Mouse (Mus musculus) forebrain, embryonic 12.5 days (tissue): ENCODE measurements around the gene Grk3. TPM values are rescaled to one million over a fixed set of nuclear protein-coding genes. Genes with fewer than 3 reads are reported as not detected.

ENCODE experiments used
- ATAC-seq: fragments of 200-750 bp; cut with Nextera tagmentation; 2 replicates; pipeline ENCODE4 v1.8.0; 2017; ENCODE audit warnings: moderate TSS enrichment; ENCODE audit not compliant: low FRiP score
- H3K27ac ChIP-seq: fragments of 300-500 bp; sonication (generic); 2 replicates; pipeline ENCODE4 v1.5.1; 2016; ENCODE audit warnings: mild to moderate bottlenecking
- H3K27me3 ChIP-seq: fragments of 300-500 bp; sonication (generic); 2 replicates; pipeline ENCODE4 v1.6.1; 2016; ENCODE audit warnings: mild to moderate bottlenecking
- H3K36me3 ChIP-seq: fragments of 300-500 bp; sonication (generic); replicated peaks from 2 replicates; pipeline ENCODE4 v1.6.1; 2016; ENCODE audit warnings: mild to moderate bottlenecking
- H3K4me1 ChIP-seq: fragments of 300-500 bp; sonication (generic); 2 replicates; pipeline ENCODE4 v1.6.1; 2016
- H3K4me2 ChIP-seq: fragments of 300-500 bp; sonication (generic); 2 replicates; pipeline ENCODE4 v1.6.1; 2016; ENCODE audit warnings: mild to moderate bottlenecking, moderate library complexity
- H3K4me3 ChIP-seq: fragments of 300-500 bp; sonication (generic); replicated peaks from 2 replicates; pipeline ENCODE4 v1.5.1; 2016; ENCODE audit warnings: mild to moderate bottlenecking
- H3K9ac ChIP-seq: fragments of 300-500 bp; sonication (generic); 2 replicates; pipeline ENCODE4 v1.6.1; 2016; ENCODE audit warnings: mild to moderate bottlenecking
- H3K9me3 ChIP-seq: fragments of 300-500 bp; sonication (generic); 2 replicates; pipeline ENCODE4 v1.6.1; 2016
- WGBS: fragments of 180-500 bp; shearing (Covaris S2); methylation state at CpG from one replicate; pipeline ENCODE4 v1.1.7; 2016; 5-methylcytosine and 5-hydroxymethylcytosine counted together
- polyA plus RNA-seq: library from polyadenylated mRNA; unstranded; fragments of >200 nt; fragmentation: Nextera tagmentation; extraction: Ambion mirVana; gene quantifications from 2 replicates; pipeline ENCODE4 v1.2.1, GENCODE M21; 2016

The Grk3 gene
- polyA plus RNA-seq, 1 experiment from 2014 or later: 9.4 TPM

DNA sequence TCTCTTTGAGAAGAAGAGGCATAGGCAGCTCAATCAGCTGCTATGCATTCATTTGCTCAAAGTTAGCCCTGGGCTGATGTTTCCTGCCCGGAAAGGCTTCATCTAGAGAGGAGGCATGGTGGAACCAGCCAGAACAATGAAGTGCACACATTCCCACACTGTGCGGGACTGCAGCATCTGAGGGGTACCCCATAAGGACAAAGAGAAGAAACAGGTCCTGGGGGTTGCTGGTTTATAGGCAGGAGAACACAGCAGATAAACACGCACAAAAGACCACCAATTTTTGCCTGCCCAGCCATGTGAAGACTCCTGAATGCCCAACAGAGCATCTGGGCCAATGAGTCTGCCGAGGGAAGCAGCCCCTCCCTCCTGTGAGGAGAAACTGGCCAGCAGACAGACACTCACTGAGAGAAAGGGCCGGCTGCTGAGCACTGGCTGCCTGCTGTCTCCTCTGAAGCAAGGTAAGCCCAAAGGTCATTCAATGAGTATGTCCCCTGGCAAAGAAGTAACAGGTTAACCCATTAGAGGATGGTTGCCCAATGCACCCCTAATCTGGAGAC is 12.7 kb downstream of the Grk3 start:
- Histone ChIP-seq H3K9me3 (no peaks in the 10 kb centered on the region), H3K27ac (0 out of 2 replicates have a peak overlapping the region, but pooled peaks have one; percentile 6), H3K27me3 (peaks cover 9% of the 10 kb centered on the region; the same call in 1 of the 2 replicates), H3K9ac (no peak overlapping the region), H3K4me2 (no peak overlapping the region), H3K36me3 (no peaks in the 10 kb centered on the region), H3K4me1 (peaks cover 11% of the 10 kb centered on the region), H3K4me3 (no peak overlapping the region)
- no peak for ATAC-seq
- WGBS: 39% methylated on average over 5 of the region's 5 CpGs

DNA sequence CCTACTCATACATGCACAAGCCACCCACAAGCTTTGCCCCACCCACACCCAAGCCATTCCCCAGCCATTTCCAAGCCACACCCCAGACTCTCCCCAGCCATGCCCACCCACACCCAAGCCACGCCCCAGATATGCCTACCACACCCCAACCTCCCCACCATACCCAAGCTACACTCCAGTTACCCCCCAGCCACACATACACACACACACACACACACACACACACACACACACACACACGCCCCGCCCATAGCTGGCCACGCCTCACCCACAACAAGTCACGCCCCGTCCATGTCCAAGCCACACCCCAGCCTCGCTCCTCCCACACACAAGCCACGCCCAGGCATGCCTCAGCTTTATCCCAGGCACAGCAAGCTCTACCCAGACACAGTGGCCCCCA is 16.4 kb downstream of the Grk3 start:
- Histone ChIP-seq H3K36me3 (no peaks in the 10 kb centered on the region), H3K9ac (no peak overlapping the region), H3K4me1 (peaks cover 20% of the 10 kb centered on the region), H3K27me3 (peaks cover 9% of the 10 kb centered on the region; the same call in 1 of the 2 replicates), H3K4me2 (no peak overlapping the region), H3K9me3 (no peaks in the 10 kb centered on the region), H3K4me3 (no peak overlapping the region), H3K27ac (no peak overlapping the region)
- 75% methylated on average over 8 of the region's 8 CpGs for WGBS
- 0 out of 2 replicates have a peak, but pooled peaks have one; percentile 27 for ATAC-seq

DNA sequence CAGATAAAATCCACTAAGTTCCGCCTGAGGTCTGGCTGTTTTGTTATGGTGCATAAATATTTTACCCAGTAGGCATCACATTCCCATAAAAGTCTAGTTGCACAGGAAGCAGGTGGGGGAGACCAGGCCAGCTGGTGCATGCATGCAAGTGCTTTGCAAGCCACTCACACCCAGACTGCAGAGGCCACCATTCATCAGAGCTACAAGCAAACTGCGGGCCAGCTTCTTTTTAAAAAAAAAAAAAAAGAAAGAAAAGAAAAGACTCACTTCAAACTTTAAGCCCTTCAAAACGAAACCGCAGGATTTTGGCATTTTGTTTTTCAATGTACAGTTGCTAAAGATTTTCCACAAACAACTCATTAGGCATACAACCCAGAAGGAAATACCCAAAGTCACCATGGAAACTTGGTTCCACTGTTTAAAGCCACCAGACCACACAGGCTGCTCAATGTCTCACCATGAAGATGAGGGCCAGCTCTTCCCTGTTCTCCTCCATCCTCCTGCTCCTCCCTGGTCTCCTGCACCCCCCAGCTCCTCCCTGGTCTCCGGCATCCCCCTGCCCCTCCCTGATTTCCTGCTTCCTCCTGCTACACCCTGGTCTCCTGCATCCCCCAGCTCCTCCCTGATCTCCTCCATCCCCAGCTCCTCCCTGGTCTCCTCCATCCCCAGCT is 17.9 kb downstream of the Grk3 start:
- no peaks in the 10 kb centered on the region for H3K9me3 ChIP-seq
- H3K4me2 ChIP-seq: no peak overlapping the region
- H3K4me3 ChIP-seq: no peak overlapping the region
- 0 out of 2 replicates have a peak overlapping the region, but pooled peaks have one; percentile 48 for H3K27ac ChIP-seq
- peaks cover 13% of the 10 kb centered on the region for H3K4me1 ChIP-seq
- WGBS: 30% methylated on average over 5 of the region's 5 CpGs
- H3K27me3 ChIP-seq: peaks cover 9% of the 10 kb centered on the region; the same call in 1 of the 2 replicates
- H3K36me3 ChIP-seq: no peaks in the 10 kb centered on the region
- no peak for ATAC-seq
- no peak overlapping the region for H3K9ac ChIP-seq

DNA sequence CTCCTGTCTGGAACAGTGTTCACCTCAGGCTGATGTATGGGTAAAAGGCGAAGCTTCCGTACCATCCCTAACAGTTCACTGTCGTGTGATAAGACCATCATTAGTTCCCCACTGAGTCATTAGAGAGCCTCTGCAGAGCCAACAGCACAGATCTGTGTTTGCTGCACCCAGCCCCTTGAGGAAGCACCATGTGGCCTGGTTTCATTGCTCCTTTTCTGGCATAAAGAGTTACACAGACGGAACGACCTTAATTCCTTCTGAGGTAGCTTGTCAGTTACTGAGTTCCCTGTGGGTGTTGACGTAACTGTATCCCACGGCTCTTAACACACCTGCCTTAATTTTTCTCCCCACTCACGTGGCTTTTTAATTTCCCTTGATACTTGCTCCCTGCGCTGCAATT is 24.3 kb downstream of the Grk3 start:
- Histone ChIP-seq H3K4me2 (no peak overlapping the region), H3K4me3 (no peak overlapping the region), H3K4me1 (no peaks in the 10 kb centered on the region), H3K27me3 (no peaks in the 10 kb centered on the region), H3K9me3 (no peaks in the 10 kb centered on the region), H3K27ac (no peak overlapping the region), H3K9ac (no peak overlapping the region), H3K36me3 (no peaks in the 10 kb centered on the region)
- ATAC-seq: no peak
- WGBS: 83% methylated on average over 9 of the region's 9 CpGs

DNA sequence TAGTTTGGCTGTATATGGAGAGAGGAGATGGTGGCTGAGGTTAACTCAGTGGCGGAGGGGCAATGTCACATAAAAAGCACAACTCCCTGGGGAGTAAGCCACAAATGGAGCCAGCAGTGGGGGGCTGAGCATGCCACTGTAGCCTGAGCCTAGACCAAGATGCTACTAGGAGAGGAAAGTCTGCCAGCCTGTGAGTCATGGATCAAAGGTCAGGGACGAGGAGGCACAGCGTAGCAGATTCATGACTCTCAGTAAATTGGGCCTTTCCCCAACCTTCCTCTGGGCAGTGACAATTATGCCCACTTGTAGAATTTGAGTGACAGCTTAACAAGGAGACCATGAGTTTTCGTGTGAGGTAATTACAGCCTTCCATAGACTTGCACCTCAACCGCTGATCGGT is 33.7 kb downstream of the Grk3 start:
- no peak overlapping the region for H3K4me2 ChIP-seq
- H3K36me3 ChIP-seq: no peaks in the 10 kb centered on the region
- WGBS: 52% methylated on average over 6 of the region's 6 CpGs
- no peaks in the 10 kb centered on the region for H3K27me3 ChIP-seq
- no peaks in the 10 kb centered on the region for H3K9me3 ChIP-seq
- ATAC-seq: no peak
- peaks cover 12% of the 10 kb centered on the region; the same call in 1 of the 2 replicates for H3K4me1 ChIP-seq
- no peak overlapping the region for H3K27ac ChIP-seq
- no peak overlapping the region for H3K4me3 ChIP-seq
- H3K9ac ChIP-seq: no peak overlapping the region

DNA sequence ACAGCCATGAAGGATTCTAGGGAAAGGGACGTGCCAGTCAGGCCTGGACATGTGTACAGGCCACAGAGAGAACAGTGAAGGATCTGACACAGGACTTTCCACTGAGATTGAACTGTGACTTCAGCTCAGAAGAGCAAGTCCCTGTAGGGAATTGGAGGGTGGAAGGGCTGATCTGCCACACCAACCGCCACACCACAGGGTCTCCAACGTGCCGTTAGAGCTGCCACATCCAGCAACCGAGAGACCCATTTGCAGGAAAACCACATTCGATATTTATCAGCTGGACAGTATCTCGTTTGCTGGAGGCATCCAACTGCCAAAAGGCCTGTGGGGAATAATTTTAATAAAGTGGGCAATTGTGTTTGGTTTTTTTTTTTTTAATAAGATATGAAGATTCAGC is 35.9 kb downstream of the Grk3 start:
- H3K9me3 ChIP-seq: no peaks in the 10 kb centered on the region
- H3K4me3 ChIP-seq: no peak overlapping the region
- no peak overlapping the region for H3K27ac ChIP-seq
- no peaks in the 10 kb centered on the region for H3K36me3 ChIP-seq
- WGBS: 89% methylated on average over 7 of the region's 7 CpGs
- H3K9ac ChIP-seq: no peak overlapping the region
- no peaks in the 10 kb centered on the region for H3K27me3 ChIP-seq
- H3K4me2 ChIP-seq: no peak overlapping the region
- H3K4me1 ChIP-seq: peaks cover 12% of the 10 kb centered on the region; the same call in 1 of the 2 replicates
- ATAC-seq: no peak

DNA sequence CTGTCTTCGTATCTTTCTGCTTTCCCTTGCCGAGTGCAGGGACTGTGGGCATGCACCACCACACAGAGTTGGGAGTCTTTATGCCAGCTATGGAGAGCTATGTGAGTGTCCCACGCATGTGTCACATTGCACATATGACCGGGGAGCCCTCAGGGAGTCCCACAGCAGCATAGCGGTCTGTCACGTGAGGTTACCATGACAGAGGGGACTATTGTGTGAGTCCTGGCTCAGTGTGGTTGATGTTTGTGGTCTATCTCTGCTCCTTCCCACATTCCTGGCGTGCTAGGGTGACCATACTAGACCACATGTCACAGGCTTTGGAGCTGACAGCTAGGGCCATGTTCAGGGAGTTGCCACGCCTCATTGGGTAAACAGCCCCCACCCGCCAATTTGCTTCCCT is 36.4 kb downstream of the Grk3 start:
- H3K4me2 ChIP-seq: no peak overlapping the region
- H3K36me3 ChIP-seq: no peaks in the 10 kb centered on the region
- H3K9ac ChIP-seq: no peak overlapping the region
- no peak overlapping the region for H3K4me3 ChIP-seq
- no peak for ATAC-seq
- H3K27ac ChIP-seq: no peak overlapping the region
- WGBS: 93% methylated on average over 9 of the region's 9 CpGs
- peaks cover 12% of the 10 kb centered on the region; the same call in 1 of the 2 replicates for H3K4me1 ChIP-seq
- H3K27me3 ChIP-seq: no peaks in the 10 kb centered on the region
- H3K9me3 ChIP-seq: no peaks in the 10 kb centered on the region

DNA sequence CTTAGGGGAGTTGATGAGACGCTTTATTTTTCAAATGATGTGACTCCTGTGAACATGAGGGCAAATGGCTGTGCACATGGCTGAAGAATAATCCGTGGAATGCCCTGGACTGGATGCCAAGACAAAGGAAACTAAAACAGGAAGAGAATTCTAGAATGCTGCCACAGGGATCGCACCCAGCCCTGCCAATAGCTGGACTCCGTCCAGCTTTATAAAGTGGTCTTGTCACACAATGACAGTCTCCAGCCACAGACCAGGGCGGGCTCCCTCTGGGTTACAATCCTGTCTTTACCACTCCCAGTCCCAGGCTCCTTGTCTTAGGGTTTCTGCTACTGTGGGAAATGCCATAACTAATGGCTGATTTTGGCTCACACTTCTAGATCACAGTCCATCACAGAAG is 38.5 kb downstream of the Grk3 start:
- H3K27me3 ChIP-seq: no peaks in the 10 kb centered on the region
- no peaks in the 10 kb centered on the region for H3K9me3 ChIP-seq
- H3K4me3 ChIP-seq: no peak overlapping the region
- WGBS: 82% methylated on average over 5 of the region's 5 CpGs
- H3K4me1 ChIP-seq: peaks cover 12% of the 10 kb centered on the region
- H3K9ac ChIP-seq: no peak overlapping the region
- H3K4me2 ChIP-seq: no peak overlapping the region
- no peak for ATAC-seq
- no peak overlapping the region for H3K27ac ChIP-seq
- no peaks in the 10 kb centered on the region for H3K36me3 ChIP-seq

DNA sequence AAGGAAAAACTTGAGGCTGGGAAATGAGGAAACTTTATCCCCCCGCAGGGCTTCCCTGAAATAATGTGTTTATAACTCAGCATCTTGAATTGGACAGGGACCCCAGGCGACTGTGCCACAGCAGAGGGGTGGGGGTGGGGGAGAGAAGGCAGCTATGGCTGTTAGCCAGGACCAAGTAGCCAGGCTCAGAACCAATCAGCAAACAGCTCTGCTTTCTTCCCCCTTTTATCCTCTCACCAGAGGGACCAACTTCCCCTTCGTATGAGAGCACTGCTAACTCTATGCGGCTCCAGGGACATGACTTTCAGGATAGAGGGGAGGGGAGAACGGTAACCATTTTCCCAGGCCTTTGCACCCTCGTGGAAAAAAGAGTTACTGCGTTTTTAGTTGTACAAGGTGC is 42.0 kb downstream of the Grk3 start:
- 65% methylated on average over 7 of the region's 7 CpGs for WGBS
- Histone ChIP-seq H3K9me3 (no peaks in the 10 kb centered on the region), H3K9ac (no peak overlapping the region), H3K27me3 (no peaks in the 10 kb centered on the region), H3K36me3 (no peaks in the 10 kb centered on the region), H3K4me3 (no peak overlapping the region), H3K4me1 (peaks cover 6% of the 10 kb centered on the region), H3K27ac (0 out of 2 replicates have a peak overlapping the region, but pooled peaks have one; percentile 5), H3K4me2 (no peak overlapping the region)
- no peak for ATAC-seq

DNA sequence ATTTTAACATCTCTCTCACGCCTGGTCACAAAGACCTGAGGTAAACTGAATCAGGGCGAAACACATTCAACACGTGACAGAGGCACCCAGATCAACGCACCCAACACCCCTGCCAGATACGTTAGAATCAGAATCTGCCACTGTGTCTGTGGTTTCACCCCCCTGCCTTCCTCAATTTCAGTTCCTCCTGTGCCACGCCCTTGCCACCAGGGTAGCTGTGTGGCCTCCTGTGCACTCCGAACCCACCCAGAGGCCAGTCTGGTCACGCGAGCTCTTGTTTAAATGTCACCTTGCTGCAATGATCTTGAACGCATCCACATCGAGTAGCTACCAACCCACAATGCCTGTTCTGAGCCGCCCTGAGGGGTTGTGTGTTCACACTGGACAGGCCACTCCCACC is 43.3 kb downstream of the Grk3 start:
- no peak overlapping the region for H3K9ac ChIP-seq
- H3K4me1 ChIP-seq: peaks cover 6% of the 10 kb centered on the region
- no peak for ATAC-seq
- 87% methylated on average over 12 of the region's 12 CpGs for WGBS
- no peaks in the 10 kb centered on the region for H3K27me3 ChIP-seq
- no peaks in the 10 kb centered on the region for H3K36me3 ChIP-seq
- no peak overlapping the region for H3K4me3 ChIP-seq
- no peaks in the 10 kb centered on the region for H3K9me3 ChIP-seq
- no peak overlapping the region for H3K27ac ChIP-seq
- no peak overlapping the region for H3K4me2 ChIP-seq

DNA sequence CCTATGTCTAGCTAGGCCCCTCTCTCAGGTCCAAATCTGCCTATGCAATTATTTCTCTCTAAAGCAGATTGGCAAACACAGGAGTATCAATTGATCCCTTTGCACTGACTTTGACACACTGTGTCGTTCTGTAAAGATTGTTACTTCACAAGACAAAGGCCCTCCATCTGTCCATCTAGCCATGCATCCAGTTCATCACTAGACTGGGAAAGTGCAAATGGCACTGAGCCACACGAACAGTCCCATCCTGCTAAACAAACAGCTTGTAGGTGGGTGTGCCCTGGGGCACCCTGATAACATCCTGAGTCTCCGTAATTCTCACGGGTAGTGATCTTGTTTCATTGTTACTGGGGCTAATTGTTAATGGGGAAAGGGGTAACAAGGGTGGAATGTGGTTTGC is 52.1 kb downstream of the Grk3 start:
- peaks cover 21% of the 10 kb centered on the region for H3K4me1 ChIP-seq

DNA sequence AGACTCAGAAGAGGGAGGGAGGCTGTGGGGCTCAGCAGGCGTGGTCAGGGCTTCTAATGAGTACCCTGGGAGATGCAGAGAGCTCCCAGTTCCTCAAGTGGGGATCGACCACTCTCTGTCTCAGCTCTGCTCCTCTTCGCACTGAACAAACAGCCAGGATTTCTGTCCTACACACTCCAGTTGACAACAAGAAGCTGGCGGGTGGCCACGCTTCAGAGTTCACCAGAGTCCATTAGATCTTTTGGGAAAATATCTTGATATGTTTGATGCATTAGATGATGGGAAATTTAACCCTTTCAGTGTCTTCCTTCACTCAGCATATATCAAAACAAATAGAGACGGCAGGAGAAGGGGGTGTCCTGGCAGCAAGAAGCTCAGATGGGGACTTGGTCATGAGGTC is 53.4 kb downstream of the Grk3 start:
- H3K27ac ChIP-seq: no peak overlapping the region
- H3K9me3 ChIP-seq: no peaks in the 10 kb centered on the region
- H3K4me3 ChIP-seq: no peak overlapping the region
- no peak for ATAC-seq
- no peaks in the 10 kb centered on the region for H3K36me3 ChIP-seq
- WGBS: 81% methylated on average over 6 of the region's 6 CpGs
- no peak overlapping the region for H3K4me2 ChIP-seq
- no peaks in the 10 kb centered on the region for H3K27me3 ChIP-seq
- H3K9ac ChIP-seq: no peak overlapping the region
- H3K4me1 ChIP-seq: peaks cover 20% of the 10 kb centered on the region

More for the DNA sequence above, 52.1 kb downstream of the Grk3 start:
- Histone ChIP-seq H3K36me3 (no peaks in the 10 kb centered on the region), H3K9ac (no peak overlapping the region), H3K27me3 (no peaks in the 10 kb centered on the region), H3K27ac (no peak overlapping the region), H3K4me2 (no peak overlapping the region), H3K4me3 (no peak overlapping the region), H3K9me3 (no peaks in the 10 kb centered on the region)
- no peak for ATAC-seq
- WGBS: 64% methylated on average over 4 of the region's 4 CpGs

DNA sequence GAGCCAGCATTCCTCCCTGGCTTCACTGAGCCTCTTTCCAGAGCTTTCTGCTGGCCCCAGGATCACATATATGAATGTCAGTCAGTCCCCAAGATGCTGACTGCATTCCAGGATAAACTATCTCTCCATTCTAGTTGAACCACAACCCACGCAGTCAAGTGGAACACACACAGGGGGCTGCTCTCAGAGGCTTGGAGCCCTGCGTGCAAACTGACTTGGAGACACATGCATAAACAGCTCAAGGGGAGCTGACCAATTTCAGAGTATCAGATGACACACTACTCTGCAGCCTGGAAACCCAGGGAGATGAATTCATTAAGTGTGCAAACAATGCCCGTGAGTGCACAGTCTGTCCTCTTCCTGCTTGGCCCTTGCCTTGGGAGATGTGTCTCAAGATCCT is 54.7 kb downstream of the Grk3 start:
- 37% methylated on average over 3 of the region's 3 CpGs for whole genome bisulfite sequencing
- no peak for ATAC-seq
- Histone ChIP-seq H3K27me3 (no peaks in the 10 kb centered on the region), H3K36me3 (no peaks in the 10 kb centered on the region), H3K9me3 (no peaks in the 10 kb centered on the region), H3K4me3 (no peak overlapping the region), H3K27ac (no peak overlapping the region), H3K4me2 (no peak overlapping the region), H3K9ac (no peak overlapping the region), H3K4me1 (peaks cover 15% of the 10 kb centered on the region)
